Mouse (Mus musculus) urinary bladder, postnatal 4 days (tissue): ENCODE data around the gene Zfp11.
A peak's percentile ranks its signal among the peaks of the same experiment; 100 is the strongest.
"Not testable (repeated sequence)": the region's sequence is repeated elsewhere in the genome, so short reads cannot be mapped to it uniquely, and the experiment has no call there.

Experiments
- DNase-seq, 2 experiments: peaks; one replicate each; pipeline ENCODE4 v3.0.0; 2021 to 2022; ENCODE audit warnings: low spot score in 2 of 2

Gene Zfp11

GRCm38 (mm10) chr5:129670036-129670458 lies at the start of gene Zfp11:
Gene Zfp11 (minus strand): TSS chr5:129670099.
- peak; percentile 73 to 81 for DNase-seq

GRCm38 (mm10) chr5:129717016-129717415 lies 47.1 kb upstream of the Zfp11 start:
- no peak for DNase-seq

- DNase-seq: peak; percentile 87 to 90
Observed at GRCm38 (mm10) chr5:129715326-129715861, 45.5 kb upstream of the Zfp11 start, which contains the start of gene Mrps17. Gene Mrps17 (plus strand): TSS chr5:129715497.

GRCm38 (mm10) chr5:129708412-129708811 lies 38.5 kb upstream of the Zfp11 start, which contains the start of gene Sept14:
Gene Sept14 (minus strand): TSS chr5:129708512.
- no peak for DNase-seq

GRCm38 (mm10) chr5:129703368-129703767 lies 33.5 kb upstream of the Zfp11 start:
- DNase-seq: no peak

- no peak for DNase-seq
Observed at GRCm38 (mm10) chr5:129701706-129702105, 31.8 kb upstream of the Zfp11 start.

GRCm38 (mm10) chr5:129700506-129700905 lies 30.6 kb upstream of the Zfp11 start:
- no peak for DNase-seq

GRCm38 (mm10) chr5:129690528-129690927 lies 20.6 kb upstream of the Zfp11 start:
- no peak for DNase-seq

- no peak for DNase-seq
Observed at GRCm38 (mm10) chr5:129687621-129688020, 17.7 kb upstream of the Zfp11 start.

GRCm38 (mm10) chr5:129685141-129685540 lies 15.2 kb upstream of the Zfp11 start:
- DNase-seq: not testable (repeated sequence)

GRCm38 (mm10) chr5:129669453-129670035 lies 355 bp downstream of the Zfp11 start:
- no peak for DNase-seq

- no peak for DNase-seq
Observed at GRCm38 (mm10) chr5:129667851-129668250, 2.0 kb downstream of the Zfp11 start.

GRCm38 (mm10) chr5:129666271-129666909 lies 3.5 kb downstream of the Zfp11 start:
- no peak for DNase-seq

GRCm38 (mm10) chr5:129664090-129664489 lies 5.8 kb downstream of the Zfp11 start:
- no peak for DNase-seq

GRCm38 (mm10) chr5:129657931-129658330 lies 12.0 kb downstream of the Zfp11 start:
- DNase-seq: no peak

- DNase-seq: no peak
Observed at GRCm38 (mm10) chr5:129657016-129657415, 12.9 kb downstream of the Zfp11 start.

- no peak for DNase-seq
Observed at GRCm38 (mm10) chr5:129650858-129651257, 19.0 kb downstream of the Zfp11 start.

GRCm38 (mm10) chr5:129632270-129633250 lies 37.3 kb downstream of the Zfp11 start:
- not testable (repeated sequence) for DNase-seq

- DNase-seq: not testable (repeated sequence)
Observed at GRCm38 (mm10) chr5:129626586-129626985, 43.3 kb downstream of the Zfp11 start.

GRCm38 (mm10) chr5:129626099-129626498 lies 43.8 kb downstream of the Zfp11 start:
- DNase-seq: no peak

GRCm38 (mm10) chr5:129621361-129621760 lies 48.5 kb downstream of the Zfp11 start:
- peak in 1 of 2 experiments; percentile 33 for DNase-seq

- DNase-seq: not testable (repeated sequence)
Observed at GRCm38 (mm10) chr5:129620600-129620999, 49.3 kb downstream of the Zfp11 start.
